Mouse (Mus musculus) midbrain, embryonic 13.5 days (tissue): ENCODE results near the gene Dgat2l6. TPM values are rescaled to one million over a fixed set of nuclear protein-coding genes. Genes with fewer than 3 reads are reported as not detected.

Experiments
- ATAC-seq: fragments of 200-750 bp; cut with Nextera tagmentation; 2 replicates; pipeline ENCODE4 v1.8.0; 2017; ENCODE audit warnings: mild to moderate bottlenecking, moderate TSS enrichment, moderate library complexity
- H3K27ac ChIP-seq: fragments of 300-500 bp; sonication (generic); 2 replicates; pipeline ENCODE4 v1.5.1; 2015; ENCODE audit warnings: inconsistent platforms, mild to moderate bottlenecking, moderate library complexity
- H3K27me3 ChIP-seq: fragments of 300-500 bp; sonication (generic); 2 replicates; pipeline ENCODE4 v1.6.1; 2015; ENCODE audit warnings: mild to moderate bottlenecking, inconsistent platforms
- H3K36me3 ChIP-seq: fragments of 300-500 bp; sonication (generic); 2 replicates; pipeline ENCODE4 v1.6.1; 2015; ENCODE audit warnings: mild to moderate bottlenecking, inconsistent platforms
- H3K4me1 ChIP-seq: fragments of 300-500 bp; sonication (generic); replicated peaks from 2 replicates; pipeline ENCODE4 v1.6.1; 2015; ENCODE audit warnings: inconsistent platforms
- H3K4me2 ChIP-seq: fragments of 300-500 bp; sonication (generic); replicated peaks from 2 replicates; pipeline ENCODE4 v1.6.1; 2015; ENCODE audit warnings: moderate library complexity, mild to moderate bottlenecking, inconsistent platforms
- H3K4me3 ChIP-seq: fragments of 300-500 bp; sonication (generic); replicated peaks from 2 replicates; pipeline ENCODE4 v1.5.1; 2015; ENCODE audit warnings: mild to moderate bottlenecking, inconsistent platforms
- H3K9ac ChIP-seq: fragments of 300-500 bp; sonication (generic); replicated peaks from 2 replicates; pipeline ENCODE4 v1.6.1; 2015; ENCODE audit warnings: mild to moderate bottlenecking, inconsistent platforms
- H3K9me3 ChIP-seq: fragments of 300-500 bp; sonication (generic); 2 replicates; pipeline ENCODE4 v1.6.1; 2016; ENCODE audit warnings: mild to moderate bottlenecking, inconsistent platforms
- WGBS: fragments of 180-500 bp; shearing (Covaris S2); methylation state at CpG from one replicate; pipeline ENCODE4 v1.1.7; 2015; 5-methylcytosine and 5-hydroxymethylcytosine counted together
- polyA plus RNA-seq: library from polyadenylated mRNA; unstranded; fragments of >200 nt; fragmentation: Nextera tagmentation; extraction: Ambion mirVana; gene quantifications from 2 replicates; pipeline ENCODE4 v1.2.1, GENCODE M21; 2015

Dgat2l6 gene
- polyA plus RNA-seq, 1 experiment from 2014 or later: not detected

- no peak overlapping the region for H3K27ac ChIP-seq
- H3K4me3 ChIP-seq: no peak overlapping the region
- H3K27me3 ChIP-seq: no peaks in the 10 kb centered on the region
- no peaks in the 10 kb centered on the region for H3K9me3 ChIP-seq
- no peaks in the 10 kb centered on the region for H3K4me1 ChIP-seq
- no peak for ATAC-seq
- H3K4me2 ChIP-seq: no peak overlapping the region
- 82% methylated on average over 3 of the region's 3 CpGs for WGBS
- H3K36me3 ChIP-seq: no peaks in the 10 kb centered on the region
- no peak overlapping the region for H3K9ac ChIP-seq
Observed at GRCm38 (mm10) chrX:100556026-100556425, 31.4 kb downstream of the Dgat2l6 start.

GRCm38 (mm10) chrX:100565696-100566095 is 41.1 kb downstream of the Dgat2l6 start:
- no peaks in the 10 kb centered on the region for H3K36me3 ChIP-seq
- H3K4me3 ChIP-seq: no peak overlapping the region
- 92% methylated on average over 3 of the region's 3 CpGs for WGBS
- no peak for ATAC-seq
- H3K9ac ChIP-seq: no peak overlapping the region
- no peaks in the 10 kb centered on the region for H3K9me3 ChIP-seq
- no peak overlapping the region for H3K4me2 ChIP-seq
- H3K27me3 ChIP-seq: peaks cover 3% of the 10 kb centered on the region; the same call in 1 of the 2 replicates
- H3K27ac ChIP-seq: no peak overlapping the region
- H3K4me1 ChIP-seq: no peaks in the 10 kb centered on the region

- Histone ChIP-seq H3K36me3 (no peaks in the 10 kb centered on the region), H3K4me3 (no peak within 1 kb of the TSS), H3K4me2 (no peak within 1 kb of the TSS), H3K9ac (no peak within 1 kb of the TSS), H3K27me3 (peaks cover 3% of the 10 kb centered on the region; the same call in 1 of the 2 replicates), H3K9me3 (no peaks in the 10 kb centered on the region), H3K27ac (no peak within 1 kb of the TSS), H3K4me1 (no peaks in the 10 kb centered on the region)
- 86% methylated on average over 1 of the region's 1 CpGs for WGBS
- no peak for ATAC-seq
Observed at GRCm38 (mm10) chrX:100571951-100572350, 47.3 kb downstream of the Dgat2l6 start, which contains the start of gene Awat1. TSS of gene Awat1 (plus strand) at chrX:100572251.

- Histone ChIP-seq H3K9ac (no peak within 1 kb of the TSS), H3K4me3 (no peak within 1 kb of the TSS), H3K4me1 (no peaks in the 10 kb centered on the region), H3K27me3 (peaks cover 8% of the 10 kb centered on the region; the same call in 1 of the 2 replicates), H3K36me3 (no peaks in the 10 kb centered on the region), H3K4me2 (no peak within 1 kb of the TSS), H3K27ac (no peak within 1 kb of the TSS), H3K9me3 (no peaks in the 10 kb centered on the region)
- ATAC-seq: no peak
- WGBS: 67% methylated on average over 4 of the region's 4 CpGs
Observed at GRCm38 (mm10) chrX:100594791-100595190, 70.2 kb downstream of the Dgat2l6 start, which contains the start of gene P2ry4. TSS of gene P2ry4 (minus strand) at chrX:100594869.

Other genes starting within 250 kb of the Dgat2l6 start
- gene Otud6a, start 95.8 kb upstream of the Dgat2l6 start, polyA plus RNA-seq: not detected in 2 replicates
- 0.24 and 0.26 TPM in 2 replicates for gene Awat2, start 82.1 kb upstream of the Dgat2l6 start, polyA plus RNA-seq
- gene Igbp1, start 30.5 kb upstream of the Dgat2l6 start, polyA plus RNA-seq: 29.0 and 30.1 TPM in 2 replicates
- gene Awat1, start 47.4 kb downstream of the Dgat2l6 start, polyA plus RNA-seq: not detected in 2 replicates
- gene P2ry4, start 70.0 kb downstream of the Dgat2l6 start, polyA plus RNA-seq: not detected in 2 replicates
- 0.27 TPM in 1 of 2 replicates, not detected in the other for gene Arr3, start 80.7 kb downstream of the Dgat2l6 start, polyA plus RNA-seq
- gene Kif4, start 100.9 kb downstream of the Dgat2l6 start, polyA plus RNA-seq: 13.2 and 14.0 TPM in 2 replicates
- gene Pdzd11, start 101.7 kb downstream of the Dgat2l6 start, polyA plus RNA-seq: 121 and 135 TPM in 2 replicates
- 24.8 and 26.1 TPM in 2 replicates for gene Gdpd2, start 205.0 kb downstream of the Dgat2l6 start, polyA plus RNA-seq
- 9.4 and 10.8 TPM in 2 replicates for gene Dlg3, start 242.9 kb downstream of the Dgat2l6 start, polyA plus RNA-seq